Mouse (Mus musculus) heart, adult 2 months (tissue): ENCODE results near the gene Tmem91.

ENCODE experiments used
- CTCF ChIP-seq: fragments of 200-600 bp; IDR thresholded peaks from 2 replicates; pipeline ENCODE4 v1.8.1; 2022; ENCODE audit warnings: antibody characterized with exemption, mild to moderate bottlenecking, moderate library complexity
- POLR2A ChIP-seq: fragments of 200-500 bp; IDR thresholded peaks from 2 replicates; pipeline ENCODE4 v1.6.1; 2011; ENCODE audit warnings: mild to moderate bottlenecking, low read depth, low read length, control low read depth; ENCODE audit not compliant: insufficient read depth

DNA sequence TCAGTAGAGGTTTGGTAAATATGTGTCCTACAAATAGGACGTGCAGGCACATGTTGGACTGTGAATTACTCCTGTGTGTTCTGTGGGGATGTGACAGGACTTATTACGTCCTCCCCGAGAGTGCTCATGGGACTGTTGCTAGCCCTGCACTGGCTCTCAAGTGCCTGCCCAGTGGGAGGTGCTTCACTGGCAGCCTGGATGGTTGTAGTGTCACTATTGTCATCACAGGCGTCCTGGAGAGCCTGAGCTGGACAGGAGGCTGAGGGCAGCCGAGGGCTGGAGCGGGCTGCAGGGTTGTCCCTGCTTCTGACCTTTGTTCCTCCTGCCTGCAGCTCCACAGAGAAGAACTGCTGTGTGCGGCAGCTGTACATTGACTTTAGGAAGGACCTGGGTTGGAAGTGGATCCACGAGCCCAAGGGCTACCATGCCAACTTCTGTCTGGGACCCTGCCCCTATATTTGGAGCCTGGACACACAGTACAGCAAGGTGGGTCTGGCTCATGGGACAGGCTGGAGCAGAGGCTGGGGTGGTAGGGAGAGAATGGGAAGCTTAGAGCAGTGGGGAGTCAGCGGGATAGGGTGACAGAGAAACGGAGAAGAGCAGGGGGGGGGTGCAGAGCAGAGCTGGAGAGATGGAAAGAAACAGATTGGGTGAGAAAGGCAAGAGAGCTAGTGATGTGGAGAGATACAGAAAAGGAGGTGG, 29.0 kb upstream of the Tmem91 start:
- TF ChIP-seq POLR2A (peak; percentile 60; the same call in 1 of the 2 replicates), CTCF (no peak)
